Mouse (Mus musculus): Measurements from ENCODE around the gene Fer.

GRCm38 (mm10) chr17:64140063-64140850 is 277.4 kb downstream of the Fer start:
- TF ChIP-seq CTCF (IDR thresholded peaks at IDR 0.05; ENCODE audit: insufficient read depth, low read depth, low read length) (no peak), POLR2A (IDR thresholded peaks at IDR 0.05; ENCODE audit: insufficient read depth, low read depth, low read length) (no peak)
